Mouse (Mus musculus) E14TG2a.4 (cell line): ENCODE results near the gene Sigmar1.
"Not testable (repeated sequence)": the region's sequence is repeated elsewhere in the genome, so short reads cannot be mapped to it uniquely, and the experiment has no call there.

Experiments
- H3K27me3 ChIP-seq: 2 replicates; pipeline ENCODE4 v1.6.1; 2014; ENCODE audit warnings: low read length, control low read depth; ENCODE audit not compliant: insufficient read depth
- H3K36me3 ChIP-seq: 2 replicates; pipeline ENCODE4 v1.6.1; 2014; ENCODE audit warnings: low read length, control low read depth; ENCODE audit not compliant: insufficient read depth
- H3K4me1 ChIP-seq: replicated peaks from 2 replicates; pipeline ENCODE4 v1.6.1; 2014; ENCODE audit warnings: low read depth, low read length, control low read depth
- H3K4me3 ChIP-seq: replicated peaks from 2 replicates; pipeline ENCODE4 v1.5.1; 2014; ENCODE audit warnings: mild to moderate bottlenecking, low read length
- H3K9me3 ChIP-seq: 2 replicates; pipeline ENCODE4 v1.6.1; 2014; ENCODE audit warnings: low read length, control low read depth
- CTCF ChIP-seq: conservative IDR thresholded peaks from 2 replicates; pipeline ENCODE4 v1.5.1; 2014; ENCODE audit warnings: low read length
- NANOG ChIP-seq: IDR thresholded peaks from 2 replicates; pipeline ENCODE4 v1.6.1; 2014; ENCODE audit warnings: borderline replicate concordance, low read length, mixed read lengths
- POU5F1 ChIP-seq: IDR thresholded peaks from 2 replicates; pipeline ENCODE4 v1.6.1; 2014; ENCODE audit warnings: low read length, borderline replicate concordance

Gene Sigmar1

DNA sequence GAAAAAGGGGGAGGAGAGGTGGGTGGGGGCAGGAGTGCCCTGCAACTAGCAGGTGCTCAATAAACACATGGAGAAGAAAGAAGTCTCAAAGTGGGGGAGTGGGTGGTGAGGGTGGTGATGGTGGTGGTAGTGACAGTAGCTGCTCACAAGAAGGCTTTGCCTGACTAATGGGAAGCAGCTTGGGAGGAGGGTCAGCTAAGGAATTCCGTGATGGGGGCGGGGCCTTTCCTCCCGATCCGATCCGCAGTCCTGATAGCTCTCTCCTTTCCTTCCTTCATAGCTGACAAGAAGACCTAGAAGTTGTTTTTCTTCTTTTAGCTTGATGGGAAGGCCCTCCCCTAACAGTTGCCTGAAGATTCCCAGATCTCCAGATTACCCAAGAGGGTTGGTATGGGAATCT, 51.3 kb downstream of the Sigmar1 start:
- TF ChIP-seq CTCF (no peak), POU5F1 (no peak), NANOG (no peak)
- Histone ChIP-seq H3K27me3 (peaks cover 36% of the 10 kb centered on the region), H3K36me3 (no peaks in the 10 kb centered on the region), H3K4me1 (peaks cover 53% of the 10 kb centered on the region), H3K9me3 (no peaks in the 10 kb centered on the region), H3K4me3 (no peak overlapping the region)

DNA sequence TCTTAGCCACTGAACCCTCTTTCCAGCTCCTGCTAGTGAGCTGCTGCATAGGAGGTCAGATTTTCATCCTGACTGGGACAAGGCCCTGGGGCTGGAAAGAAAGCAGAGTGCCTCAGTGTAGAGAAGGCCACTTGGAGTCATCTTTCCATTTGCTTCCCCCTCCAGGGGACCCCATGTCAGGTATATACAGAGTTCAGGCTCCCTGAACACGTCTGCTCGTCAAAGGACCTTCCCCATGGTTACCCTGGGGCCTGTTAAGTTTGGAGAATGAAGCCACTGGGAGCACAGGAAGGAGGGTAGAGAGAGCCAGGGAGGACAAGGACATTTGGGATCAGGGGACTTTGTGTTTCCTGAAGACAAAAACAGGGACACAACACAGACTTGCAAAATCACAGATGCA, 53.7 kb downstream of the Sigmar1 start:
- not testable (repeated sequence) for H3K9me3 ChIP-seq, H3K4me3 ChIP-seq

DNA sequence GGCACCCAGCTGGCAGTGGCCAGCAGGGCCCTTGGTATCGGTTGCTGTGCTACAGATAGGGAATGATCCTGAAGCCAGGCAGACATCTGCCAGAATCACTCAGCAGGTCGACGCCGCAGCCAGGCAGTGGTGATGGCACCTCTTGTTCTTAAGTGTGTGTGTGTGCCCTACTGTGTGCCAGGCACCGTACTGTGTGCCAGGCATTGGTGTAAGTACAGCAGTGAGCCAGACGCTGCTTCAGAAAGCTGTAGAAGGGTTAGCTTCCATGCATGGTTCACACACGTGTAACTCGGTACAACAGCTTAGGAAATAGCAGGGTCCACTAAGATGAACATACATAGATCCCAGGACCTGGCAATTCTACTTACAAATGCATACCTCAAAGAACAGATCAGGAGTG, 55.7 kb downstream of the Sigmar1 start:
- not testable (repeated sequence) for H3K9me3 ChIP-seq, H3K36me3 ChIP-seq, H3K4me3 ChIP-seq
- peaks cover 36% of the 10 kb centered on the region for H3K27me3 ChIP-seq
- peaks cover 25% of the 10 kb centered on the region for H3K4me1 ChIP-seq

More for the DNA sequence above, 53.7 kb downstream of the Sigmar1 start:
- Histone ChIP-seq H3K27me3 (peaks cover 48% of the 10 kb centered on the region), H3K4me1 (peaks cover 43% of the 10 kb centered on the region)
- not testable (repeated sequence) for H3K36me3 ChIP-seq

- H3K9me3 ChIP-seq, H3K4me3 ChIP-seq, H3K36me3 ChIP-seq: not testable (repeated sequence)
- peaks cover 20% of the 10 kb centered on the region for H3K4me1 ChIP-seq
- peaks cover 32% of the 10 kb centered on the region for H3K27me3 ChIP-seq
These were observed 56.2 kb downstream of the Sigmar1 start, which contains the start of gene Il11ra1 for GRCm38 (mm10) chr4:41699783-41700182. Gene Il11ra1, plus strand, starts transcription at chr4:41699989.

DNA sequence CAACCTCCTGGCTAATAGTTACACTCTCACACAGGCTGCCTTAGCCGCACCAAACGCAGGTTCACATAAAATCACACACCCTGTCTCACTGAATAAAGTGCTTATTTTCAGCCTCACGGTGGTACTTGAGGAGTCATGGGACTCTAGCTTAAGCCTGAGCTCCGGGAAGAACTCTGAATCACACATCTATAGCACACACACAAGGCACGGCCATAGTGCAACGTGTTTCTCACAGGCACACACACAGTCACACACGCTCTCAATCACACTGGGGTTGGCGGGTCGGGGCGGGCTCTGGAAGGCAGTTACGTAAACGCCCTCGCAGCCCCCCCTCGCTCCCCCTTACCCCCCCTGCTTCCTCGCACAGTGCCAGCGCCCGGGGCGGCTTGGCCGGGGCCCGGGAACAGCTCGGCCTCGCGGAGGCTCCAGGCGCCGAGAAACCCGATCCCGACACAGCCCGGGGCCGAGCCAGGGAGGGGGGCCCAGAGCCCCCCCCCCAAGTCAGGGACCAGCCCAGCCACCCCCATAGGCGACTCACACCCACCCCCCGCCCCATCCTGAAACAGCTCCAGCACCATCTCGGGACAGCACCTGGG, 57.4 kb downstream of the Sigmar1 start:
- H3K27me3 ChIP-seq: peaks cover 21% of the 10 kb centered on the region
- H3K9me3 ChIP-seq, H3K4me1 ChIP-seq, H3K4me3 ChIP-seq, H3K36me3 ChIP-seq: not testable (repeated sequence)

- not testable (repeated sequence) for H3K4me3 ChIP-seq, H3K9me3 ChIP-seq, H3K4me1 ChIP-seq, H3K36me3 ChIP-seq
- H3K27me3 ChIP-seq: peaks cover 16% of the 10 kb centered on the region
- TF ChIP-seq CTCF: peak; percentile 36
These were observed 58.8 kb downstream of the Sigmar1 start, which contains the start of gene Cntfr for GRCm38 (mm10) chr4:41696930-41697841. Gene Cntfr, minus strand, starts transcription at chr4:41697089.

- H3K9me3 ChIP-seq, H3K36me3 ChIP-seq, H3K4me3 ChIP-seq: not testable (repeated sequence)
- Histone ChIP-seq H3K4me1 (peaks cover 14% of the 10 kb centered on the region), H3K27me3 (peaks cover 15% of the 10 kb centered on the region)
These were observed 59.5 kb downstream of the Sigmar1 start for GRCm38 (mm10) chr4:41696452-41696851.

DNA sequence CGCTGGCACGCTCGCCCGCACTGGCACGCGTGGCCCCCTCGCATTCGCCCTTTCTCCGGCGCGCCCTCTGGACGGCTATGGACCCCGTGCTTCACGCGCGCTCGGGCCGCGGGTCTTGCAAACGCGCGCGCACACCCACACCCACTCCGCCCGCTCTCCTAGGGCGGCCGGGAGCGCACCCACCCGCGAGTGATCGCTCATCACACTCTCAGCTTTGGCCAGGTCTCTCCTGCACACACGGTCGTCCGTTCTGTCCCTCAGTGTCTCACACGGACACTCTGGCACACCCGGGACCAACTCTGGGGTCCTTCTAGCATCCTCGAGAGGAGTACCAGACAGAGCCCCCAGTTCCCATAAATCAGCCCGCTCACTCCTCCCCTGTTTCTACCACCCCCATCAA, 60.2 kb downstream of the Sigmar1 start:
- not testable (repeated sequence) for H3K36me3 ChIP-seq, H3K9me3 ChIP-seq
- peaks cover 14% of the 10 kb centered on the region for H3K4me1 ChIP-seq

GRCm38 (mm10) chr4:41693511-41693910, 62.4 kb downstream of the Sigmar1 start:
- peaks cover 15% of the 10 kb centered on the region for H3K27me3 ChIP-seq
- peaks cover 14% of the 10 kb centered on the region for H3K4me1 ChIP-seq
- H3K9me3 ChIP-seq, H3K36me3 ChIP-seq, H3K4me3 ChIP-seq: not testable (repeated sequence)

More for the DNA sequence above, 60.2 kb downstream of the Sigmar1 start:
- peaks cover 15% of the 10 kb centered on the region for H3K27me3 ChIP-seq
- H3K4me3 ChIP-seq: not testable (repeated sequence)

DNA sequence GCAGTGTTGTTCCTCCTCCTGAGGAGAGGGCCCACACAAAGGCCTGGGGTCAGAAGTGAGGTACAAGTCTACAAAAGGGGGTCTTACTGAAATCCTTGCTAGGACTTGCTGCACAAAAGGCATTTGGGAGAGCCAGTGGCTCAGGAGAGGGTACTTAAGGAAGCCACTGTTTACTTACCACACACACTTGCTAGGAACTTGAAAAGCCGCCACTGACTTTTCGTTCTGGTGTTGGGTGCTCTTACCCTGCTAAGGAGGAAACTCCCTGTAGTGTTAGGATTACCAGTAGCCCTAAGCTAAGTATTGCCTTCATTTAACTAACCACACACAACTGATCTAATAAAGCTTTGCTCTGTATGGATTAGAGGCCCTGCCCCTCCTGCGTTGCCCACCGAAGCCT, 65.9 kb downstream of the Sigmar1 start:
- Histone ChIP-seq H3K4me1 (peaks cover 12% of the 10 kb centered on the region), H3K27me3 (peaks cover 12% of the 10 kb centered on the region)
- not testable (repeated sequence) for H3K36me3 ChIP-seq, H3K9me3 ChIP-seq, H3K4me3 ChIP-seq

DNA sequence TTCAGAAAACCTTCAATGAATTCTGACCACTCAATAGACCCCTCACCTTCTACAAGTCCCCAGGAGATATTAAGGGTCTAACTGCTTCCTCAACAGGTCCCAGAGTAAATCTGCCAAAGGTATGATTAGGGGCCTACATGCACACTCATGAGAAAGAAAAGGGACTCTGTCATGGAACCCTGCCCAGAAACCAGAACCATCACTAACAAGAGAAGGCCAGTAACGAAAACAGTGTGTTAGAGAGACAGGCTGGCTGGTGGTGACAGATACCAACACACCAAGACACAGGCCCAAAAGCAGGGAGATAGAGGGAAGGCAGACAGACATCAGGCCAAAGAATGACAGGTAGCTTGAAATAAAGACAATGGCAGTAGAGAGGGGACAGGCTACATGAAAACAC, 67.4 kb downstream of the Sigmar1 start:
- H3K9me3 ChIP-seq, H3K36me3 ChIP-seq, H3K4me3 ChIP-seq: not testable (repeated sequence)
- peaks cover 18% of the 10 kb centered on the region for H3K27me3 ChIP-seq
- H3K4me1 ChIP-seq: peaks cover 17% of the 10 kb centered on the region
